Mouse (Mus musculus): ENCODE measurements at regions not wholly inside any gene's neighbourhood (a gene's known extent, or its start where the extent isn't known, plus 50 kb on each side); places are given as distances from the start of the nearest gene placed in this dataset.
A peak's percentile ranks its signal among the peaks of the same experiment; 100 is the strongest.
"Not testable (repeated sequence)": the region's sequence is repeated elsewhere in the genome, so short reads cannot be mapped to it uniquely, and the experiment has no call there.

DNA sequence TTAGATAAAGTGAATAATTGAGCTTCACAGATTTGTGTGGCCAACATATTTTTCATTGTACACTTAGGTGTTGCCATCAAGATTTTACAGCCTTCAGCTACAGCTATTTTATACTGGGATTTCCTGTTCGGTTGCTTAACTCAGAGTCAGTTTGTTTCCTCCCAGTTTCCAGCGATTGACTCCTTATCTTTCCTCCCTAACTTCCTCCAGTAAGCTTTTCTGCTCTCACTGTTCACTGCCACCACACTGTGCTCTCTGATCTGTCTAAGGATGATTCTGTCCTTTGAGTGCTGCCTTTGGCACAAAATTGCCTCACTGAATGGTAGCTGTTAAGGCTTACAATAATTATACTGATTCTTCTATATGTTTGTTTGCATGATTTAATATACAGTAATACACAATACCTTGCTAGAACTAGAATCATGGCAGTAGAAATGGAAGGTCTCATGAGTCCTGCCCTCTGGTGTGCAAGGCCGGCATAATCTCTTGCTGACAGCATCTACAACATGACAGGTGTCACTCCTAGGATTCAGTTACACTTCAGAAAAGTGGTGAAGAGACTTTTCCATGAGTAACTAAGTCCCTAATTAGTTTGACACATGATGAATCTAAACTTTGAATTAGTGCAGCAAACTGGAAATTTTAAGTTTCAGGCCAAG, 558.0 kb upstream of the Olfr1507 start:
- not testable (repeated sequence) for H3K4me1 ChIP-seq (ENCODE audit: insufficient read depth, low read length); H3K27me3 ChIP-seq (ENCODE audit: insufficient read depth, low read length); H3K9ac ChIP-seq (replicated peaks; ENCODE audit: low read length, poor library complexity, severe bottlenecking); H3K36me3 ChIP-seq (ENCODE audit: insufficient read depth, low read length); DNase-seq (ENCODE audit: low spot score); H3K4me2 ChIP-seq (ENCODE audit: low read depth, low read length, poor library complexity, severe bottlenecking); ATAC-seq (ENCODE audit: low FRiP score); H3K9me3 ChIP-seq (ENCODE audit: low read length); H3K27ac ChIP-seq (ENCODE audit: low read depth, low read length); H3K4me3 ChIP-seq (ENCODE audit: low read depth, low read length)
- 77% methylated on average over 2 of the region's 3 CpGs for WGBS

DNA sequence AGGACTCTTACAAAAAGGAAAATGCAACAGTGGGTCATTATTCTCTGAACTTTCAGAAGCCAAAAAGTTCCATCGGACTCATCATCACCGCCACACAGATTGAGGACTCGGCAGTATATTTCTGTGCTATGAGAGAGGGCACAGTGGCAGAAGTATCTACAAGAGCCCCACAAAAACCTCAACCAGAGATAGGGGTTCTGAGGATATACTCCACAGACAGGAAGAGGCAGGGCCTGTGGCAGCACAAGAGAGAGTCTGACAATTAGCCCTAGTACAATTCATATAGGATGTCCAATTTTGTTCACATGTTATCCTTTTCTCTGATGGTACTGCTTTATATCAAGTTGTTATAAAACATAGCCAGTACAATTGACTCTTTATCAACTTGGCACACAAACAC, 552.1 kb upstream of the Olfr1507 start:
- H3K4me3 ChIP-seq (ENCODE audit: low read depth, low read length); H3K27ac ChIP-seq (ENCODE audit: low read depth, low read length); H3K9ac ChIP-seq (replicated peaks; ENCODE audit: low read length, poor library complexity, severe bottlenecking); H3K4me2 ChIP-seq (ENCODE audit: low read depth, low read length, poor library complexity, severe bottlenecking); H3K27me3 ChIP-seq (ENCODE audit: insufficient read depth, low read length); H3K36me3 ChIP-seq (ENCODE audit: insufficient read depth, low read length); H3K9me3 ChIP-seq (ENCODE audit: low read length); DNase-seq (ENCODE audit: low spot score); ATAC-seq (ENCODE audit: low FRiP score); H3K4me1 ChIP-seq (ENCODE audit: insufficient read depth, low read length): not testable (repeated sequence)
- WGBS = 94% methylated on average over 3 of the region's 3 CpGs

DNA sequence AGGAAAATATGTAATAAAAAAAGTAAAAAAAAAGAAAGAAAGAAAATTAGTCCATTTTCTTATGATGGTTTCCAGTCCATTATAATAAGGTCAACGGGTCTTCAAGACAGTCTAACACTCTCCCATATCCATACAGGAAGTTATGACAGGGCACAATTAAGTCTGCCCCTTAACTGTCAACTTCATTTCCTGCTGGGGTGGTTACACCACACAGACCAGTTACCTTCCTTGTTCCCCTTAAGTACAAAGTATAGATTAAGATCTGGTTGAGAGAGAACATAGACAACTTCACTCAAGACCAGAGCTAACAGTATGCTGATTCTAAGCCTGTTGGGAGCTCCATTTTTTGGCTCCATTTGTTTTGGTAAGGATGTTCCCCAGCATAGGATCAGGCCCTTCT, 551.4 kb upstream of the Olfr1507 start:
- H3K9me3 ChIP-seq (ENCODE audit: low read length); H3K9ac ChIP-seq (replicated peaks; ENCODE audit: low read length, poor library complexity, severe bottlenecking); H3K4me2 ChIP-seq (ENCODE audit: low read depth, low read length, poor library complexity, severe bottlenecking); ATAC-seq (ENCODE audit: low FRiP score); H3K27me3 ChIP-seq (ENCODE audit: insufficient read depth, low read length); H3K4me3 ChIP-seq (ENCODE audit: low read depth, low read length); H3K36me3 ChIP-seq (ENCODE audit: insufficient read depth, low read length); DNase-seq (ENCODE audit: low spot score); H3K27ac ChIP-seq (ENCODE audit: low read depth, low read length); H3K4me1 ChIP-seq (ENCODE audit: insufficient read depth, low read length): not testable (repeated sequence)
- 96% methylated on average over 1 of the region's 1 CpGs for WGBS

DNA sequence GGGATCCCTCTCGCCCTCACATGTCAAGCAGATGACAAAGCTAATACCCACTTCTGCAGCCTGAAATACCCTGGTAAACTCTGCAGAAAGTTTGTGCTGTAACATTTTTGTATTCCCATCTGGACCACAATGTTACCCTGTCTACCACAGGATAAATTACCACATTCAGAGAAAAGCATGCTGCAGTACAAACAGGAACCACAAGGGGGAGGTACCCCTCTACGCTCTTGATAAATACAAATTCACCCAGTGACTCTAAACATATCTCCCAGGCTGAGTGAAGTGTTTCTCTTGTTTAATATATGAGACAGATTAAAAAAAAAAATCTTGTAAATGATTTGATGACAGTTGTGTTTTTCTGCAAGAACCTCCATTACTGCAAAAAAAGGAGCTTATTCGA, 549.8 kb upstream of the Olfr1507 start:
- peak; percentile 53 for TF ChIP-seq CTCF (IDR thresholded peaks at IDR 0.05)
- H3K9me3 ChIP-seq (ENCODE audit: low read length); H3K27ac ChIP-seq (ENCODE audit: low read depth, low read length); H3K4me3 ChIP-seq (ENCODE audit: low read depth, low read length); H3K36me3 ChIP-seq (ENCODE audit: insufficient read depth, low read length); H3K4me2 ChIP-seq (ENCODE audit: low read depth, low read length, poor library complexity, severe bottlenecking); ATAC-seq (ENCODE audit: low FRiP score); H3K27me3 ChIP-seq (ENCODE audit: insufficient read depth, low read length); H3K9ac ChIP-seq (replicated peaks; ENCODE audit: low read length, poor library complexity, severe bottlenecking); H3K4me1 ChIP-seq (ENCODE audit: insufficient read depth, low read length): not testable (repeated sequence)
- 75% methylated on average over 3 of the region's 3 CpGs for WGBS
- peak; percentile 26 for DNase-seq (ENCODE audit: low spot score)

DNA sequence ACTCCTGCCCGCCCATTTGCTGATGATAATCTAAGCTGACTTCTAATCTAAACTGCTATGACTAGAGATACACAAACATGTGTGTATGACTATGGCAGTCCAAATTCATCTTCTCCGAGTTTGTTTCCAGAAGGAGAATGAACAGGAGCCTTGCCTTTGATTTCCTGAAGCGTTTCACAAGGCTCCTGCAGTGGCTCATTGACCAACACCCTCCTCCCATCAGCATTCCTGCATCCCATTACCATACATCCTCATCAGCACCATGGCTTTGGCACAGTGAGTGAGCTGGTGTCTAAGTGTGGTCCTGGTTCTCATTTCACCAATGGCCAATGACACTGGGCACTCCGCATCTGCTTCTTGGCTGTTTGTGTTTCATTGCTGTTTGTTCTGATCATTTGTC, 548.6 kb upstream of the Olfr1507 start:
- H3K4me1 ChIP-seq (ENCODE audit: insufficient read depth, low read length); H3K9me3 ChIP-seq (ENCODE audit: low read length); ATAC-seq (ENCODE audit: low FRiP score); H3K9ac ChIP-seq (replicated peaks; ENCODE audit: low read length, poor library complexity, severe bottlenecking); H3K4me2 ChIP-seq (ENCODE audit: low read depth, low read length, poor library complexity, severe bottlenecking); H3K4me3 ChIP-seq (ENCODE audit: low read depth, low read length); DNase-seq (ENCODE audit: low spot score); H3K27me3 ChIP-seq (ENCODE audit: insufficient read depth, low read length); H3K36me3 ChIP-seq (ENCODE audit: insufficient read depth, low read length); H3K27ac ChIP-seq (ENCODE audit: low read depth, low read length): not testable (repeated sequence)
- 69% methylated on average over 4 of the region's 4 CpGs for WGBS

DNA sequence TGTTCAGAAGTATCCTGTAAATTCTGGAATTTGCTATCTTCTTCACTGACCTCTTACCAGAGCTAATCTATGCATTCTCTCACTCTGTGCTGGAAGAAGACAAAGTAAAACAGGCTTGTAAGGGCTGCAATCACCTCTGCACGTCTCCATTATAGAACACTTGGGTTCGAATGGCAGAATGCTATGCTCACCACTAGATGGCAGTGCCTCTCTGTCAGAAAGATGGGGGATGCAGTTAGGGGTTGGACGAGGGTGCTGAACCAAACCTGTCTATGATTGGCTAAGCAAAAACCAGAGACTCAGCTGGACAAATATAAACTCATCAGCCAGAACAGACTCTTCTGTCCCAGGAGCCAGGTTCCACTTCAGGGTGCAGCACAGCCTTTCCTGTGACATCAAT, 546.5 kb upstream of the Olfr1507 start:
- TF ChIP-seq CTCF (IDR thresholded peaks at IDR 0.05) = peak; percentile 55

DNA sequence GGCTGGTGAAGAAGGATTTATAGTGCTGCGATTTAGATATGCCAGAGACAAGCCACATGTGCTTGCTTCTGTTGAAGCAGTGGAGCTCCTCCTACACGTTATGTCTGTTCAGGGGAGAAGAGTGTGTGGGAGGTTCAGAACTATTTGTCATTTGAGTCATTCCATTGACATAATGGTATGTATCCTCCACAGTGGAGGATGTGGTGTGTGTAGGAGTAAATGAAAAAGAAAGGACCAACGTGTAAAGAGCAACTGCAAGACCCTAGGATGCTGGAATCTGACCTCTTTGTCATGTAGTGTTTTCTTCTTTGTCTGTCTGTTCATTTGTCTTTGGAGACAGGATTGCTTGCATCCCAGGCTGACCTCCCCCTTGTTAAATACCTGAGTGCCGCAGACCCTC, 543.9 kb upstream of the Olfr1507 start:
- not testable (repeated sequence) for H3K9ac ChIP-seq (replicated peaks; ENCODE audit: low read length, poor library complexity, severe bottlenecking); H3K4me2 ChIP-seq (ENCODE audit: low read depth, low read length, poor library complexity, severe bottlenecking); ATAC-seq (ENCODE audit: low FRiP score); H3K36me3 ChIP-seq (ENCODE audit: insufficient read depth, low read length); H3K9me3 ChIP-seq (ENCODE audit: low read length); H3K27ac ChIP-seq (ENCODE audit: low read depth, low read length); H3K4me3 ChIP-seq (ENCODE audit: low read depth, low read length); H3K4me1 ChIP-seq (ENCODE audit: insufficient read depth, low read length); DNase-seq (ENCODE audit: low spot score); H3K27me3 ChIP-seq (ENCODE audit: insufficient read depth, low read length)
- WGBS = 87% methylated on average over 4 of the region's 4 CpGs

More for the DNA sequence above, 546.5 kb upstream of the Olfr1507 start:
- H3K4me2 ChIP-seq (ENCODE audit: low read depth, low read length, poor library complexity, severe bottlenecking); ATAC-seq (ENCODE audit: low FRiP score); H3K4me3 ChIP-seq (ENCODE audit: low read depth, low read length); H3K27ac ChIP-seq (ENCODE audit: low read depth, low read length); H3K9ac ChIP-seq (replicated peaks; ENCODE audit: low read length, poor library complexity, severe bottlenecking); H3K4me1 ChIP-seq (ENCODE audit: insufficient read depth, low read length); H3K27me3 ChIP-seq (ENCODE audit: insufficient read depth, low read length); H3K36me3 ChIP-seq (ENCODE audit: insufficient read depth, low read length); H3K9me3 ChIP-seq (ENCODE audit: low read length): not testable (repeated sequence)
- peak; percentile 1 for DNase-seq (ENCODE audit: low spot score)
- 19% methylated on average over 3 of the region's 3 CpGs for WGBS

DNA sequence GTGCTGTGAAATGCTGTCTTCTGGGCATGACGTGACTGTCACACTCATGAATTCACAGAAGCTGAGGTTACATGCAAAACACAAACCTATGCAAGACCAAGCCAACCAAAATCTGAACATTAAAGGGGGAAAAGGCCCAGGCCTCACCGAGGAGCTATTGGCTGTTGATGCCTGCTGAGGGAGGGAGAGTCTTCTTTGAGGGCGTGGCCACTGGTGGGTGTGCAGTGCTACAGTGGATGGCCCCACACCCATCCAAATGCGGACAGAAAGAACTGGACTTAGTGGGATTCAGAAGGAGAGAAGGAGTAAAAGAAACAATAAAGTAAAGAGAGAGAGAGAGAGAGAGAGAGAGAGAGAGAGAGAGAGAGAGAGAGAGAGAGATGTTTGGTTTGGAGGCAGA, 539.4 kb upstream of the Olfr1507 start:
- not testable (repeated sequence) for H3K27ac ChIP-seq (ENCODE audit: low read depth, low read length); H3K9me3 ChIP-seq (ENCODE audit: low read length); H3K36me3 ChIP-seq (ENCODE audit: insufficient read depth, low read length); H3K4me1 ChIP-seq (ENCODE audit: insufficient read depth, low read length); DNase-seq (ENCODE audit: low spot score); H3K27me3 ChIP-seq (ENCODE audit: insufficient read depth, low read length); H3K4me3 ChIP-seq (ENCODE audit: low read depth, low read length); ATAC-seq (ENCODE audit: low FRiP score); H3K4me2 ChIP-seq (ENCODE audit: low read depth, low read length, poor library complexity, severe bottlenecking); H3K9ac ChIP-seq (replicated peaks; ENCODE audit: low read length, poor library complexity, severe bottlenecking)
- no CpG with 5 or more reads among the region's 4 CpGs for WGBS

DNA sequence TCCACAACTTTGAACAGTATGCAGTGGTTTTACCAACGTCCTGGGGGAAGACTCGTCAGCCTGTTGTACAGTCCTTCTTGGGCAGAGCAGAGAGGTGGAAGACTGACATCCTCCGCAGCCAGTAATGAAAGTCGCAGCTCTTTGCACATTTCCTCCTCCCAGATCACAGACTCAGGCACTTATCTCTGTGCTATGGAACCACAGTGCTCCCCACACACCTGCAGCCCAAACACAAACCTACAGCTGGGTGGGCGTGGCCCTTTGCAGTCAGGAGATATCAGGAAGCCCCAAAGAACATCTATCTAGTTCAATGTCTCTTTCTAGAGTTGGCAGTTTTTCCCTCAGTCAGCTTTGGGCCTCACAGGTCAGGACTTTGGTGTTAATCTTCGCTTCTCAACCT, 537.7 kb upstream of the Olfr1507 start:
- H3K27me3 ChIP-seq (ENCODE audit: insufficient read depth, low read length); H3K9ac ChIP-seq (replicated peaks; ENCODE audit: low read length, poor library complexity, severe bottlenecking); H3K9me3 ChIP-seq (ENCODE audit: low read length); H3K4me2 ChIP-seq (ENCODE audit: low read depth, low read length, poor library complexity, severe bottlenecking); H3K36me3 ChIP-seq (ENCODE audit: insufficient read depth, low read length); H3K27ac ChIP-seq (ENCODE audit: low read depth, low read length); ATAC-seq (ENCODE audit: low FRiP score); H3K4me3 ChIP-seq (ENCODE audit: low read depth, low read length); H3K4me1 ChIP-seq (ENCODE audit: insufficient read depth, low read length); DNase-seq (ENCODE audit: low spot score): not testable (repeated sequence)
- 83% methylated on average over 1 of the region's 6 CpGs for WGBS

All from midbrain, postnatal 0 days (tissue).